9 mouse cellular contexts compared by ENCODE assay signal in genomic region chr4:145246173-145247011, GRCm38 (mm10). TPM values are rescaled to one million over a fixed set of nuclear protein-coding genes. Genes with fewer than 3 reads are reported as not detected.
DNase-seq lines count a peak whose midpoint lies in the region; ATAC-seq lines count a peak whose summit lies in the region.
"Had no signal": no experiment of that assay in that cellular context is flagged by ENCODE, and none has a peak within 500 bp of the region (broad histone marks: within the 10 kb centered on the region; RNA-seq: fewer than 3 reads in every experiment).

Gene Tnfrsf1b, minus strand, starts transcription at chr4:145246870.

- H3K9ac ChIP-seq in embryonic facial prominence, embryonic 12.5 days = peak within 1 kb of the TSS; percentile 24; the same call in 1 of the 2 replicates
- peak within 1 kb of the TSS; percentile 66 for H3K9ac ChIP-seq in heart, embryonic 12.5 days
- peak within 1 kb of the TSS; percentile 31 for H3K9ac ChIP-seq in kidney, embryonic 15.5 days

- H3K4me3 ChIP-seq in embryonic facial prominence, embryonic 12.5 days = peak within 1 kb of the TSS; percentile 38
- peak within 1 kb of the TSS; percentile 51 for H3K4me3 ChIP-seq in heart, embryonic 12.5 days
- H3K4me3 ChIP-seq in kidney, embryonic 15.5 days (replicated peaks) = peak within 1 kb of the TSS; percentile 50

- H3K27ac ChIP-seq in embryonic facial prominence, embryonic 12.5 days = no peak within 1 kb of the TSS
- no peak within 1 kb of the TSS for H3K27ac ChIP-seq in heart, embryonic 12.5 days (ENCODE audit: poor library complexity, severe bottlenecking)
- no peak within 1 kb of the TSS for H3K27ac ChIP-seq in kidney, embryonic 15.5 days

- 1% methylated on average over 47 of the region's 47 CpGs for WGBS in embryonic facial prominence, embryonic 12.5 days
- 1% methylated on average over 47 of the region's 47 CpGs for WGBS in heart, embryonic 12.5 days
- WGBS in kidney, embryonic 15.5 days = 1% methylated on average over 47 of the region's 47 CpGs

- peak within 1 kb of the TSS; percentile 75 for H3K4me2 ChIP-seq in embryonic facial prominence, embryonic 12.5 days (replicated peaks)
- H3K4me2 ChIP-seq in heart, embryonic 12.5 days = peak within 1 kb of the TSS; percentile 80
- H3K4me2 ChIP-seq in kidney, embryonic 15.5 days = peak within 1 kb of the TSS; percentile 92

- peaks cover 47% of the 10 kb centered on the region for H3K27me3 ChIP-seq in embryonic facial prominence, embryonic 12.5 days
- H3K27me3 ChIP-seq in heart, embryonic 12.5 days (replicated peaks) = peaks cover 46% of the 10 kb centered on the region
- H3K27me3 ChIP-seq in kidney, embryonic 15.5 days = peaks cover 31% of the 10 kb centered on the region

- H3K9me3 ChIP-seq in embryonic facial prominence, embryonic 12.5 days = no peaks in the 10 kb centered on the region
- H3K9me3 ChIP-seq in heart, embryonic 12.5 days (replicated peaks) = no peaks in the 10 kb centered on the region
- H3K9me3 ChIP-seq in kidney, embryonic 15.5 days (replicated peaks) = no peaks in the 10 kb centered on the region

- ATAC-seq in embryonic facial prominence, embryonic 12.5 days (ENCODE audit: insufficient number of reproducible peaks, insufficient read depth, low FRiP score, low TSS enrichment) = 0 out of 2 replicates have a peak, but pooled peaks have one; percentile 11
- ATAC-seq in heart, embryonic 12.5 days (ENCODE audit: insufficient number of reproducible peaks, low FRiP score) = peak; percentile 75
- ATAC-seq in kidney, embryonic 15.5 days (replicated peaks; ENCODE audit: low FRiP score) = peak; percentile 88

- no peaks in the 10 kb centered on the region for H3K36me3 ChIP-seq in embryonic facial prominence, embryonic 12.5 days
- no peaks in the 10 kb centered on the region for H3K36me3 ChIP-seq in heart, embryonic 12.5 days
- no peaks in the 10 kb centered on the region for H3K36me3 ChIP-seq in kidney, embryonic 15.5 days
- H3K36me3 ChIP-seq: G1E had no signal

- peak; percentile 31 for DNase-seq in layer of hippocampus, adult 11-12 months (ENCODE audit: low spot score)
- no peak for DNase-seq in layer of hippocampus, adult 9-10 months (ENCODE audit: low spot score)
- DNase-seq in lung, postnatal 25 days (ENCODE audit: low spot score) = peak; percentile 64
- DNase-seq in retina, postnatal 1 day = peak; percentile 40
- DNase-seq in frontal cortex, postnatal 25 days (ENCODE audit: low spot score in 2 of 2) = no peak

- H3K4me1 ChIP-seq in embryonic facial prominence, embryonic 12.5 days = no peaks in the 10 kb centered on the region
- no peaks in the 10 kb centered on the region for H3K4me1 ChIP-seq in heart, embryonic 12.5 days (replicated peaks)
- peaks cover 15% of the 10 kb centered on the region for H3K4me1 ChIP-seq in kidney, embryonic 15.5 days

RNA-seq across cellular contexts. Expression of gene Tnfrsf1b, which starts in this region (rescaled TPM):
- 1.6 and 1.8 TPM in 2 replicates for polyA plus RNA-seq in embryonic facial prominence, embryonic 12.5 days (2016; fragmentation: Nextera tagmentation; extraction: Ambion mirVana)
- polyA plus RNA-seq in heart, embryonic 12.5 days (2016; fragmentation: Nextera tagmentation; extraction: Ambion mirVana) = 3.8 and 4.1 TPM in 2 replicates
- polyA plus RNA-seq in kidney, embryonic 15.5 days (2015; fragmentation: Nextera tagmentation; extraction: Ambion mirVana) = 3.2 and 3.5 TPM in 2 replicates
- polyA plus RNA-seq: G1E had no signal

Comparison
In these comparisons a context has a peak if more than half of its experiments do, and no peak if none do; other contexts are left out.
1. DNase-seq: peak in layer of hippocampus, adult 11-12 months (single experiment), lung, postnatal 25 days (single experiment) and retina, postnatal 1 day (single experiment); none in layer of hippocampus, adult 9-10 months (single experiment) and frontal cortex, postnatal 25 days (0 of 2).
2. ATAC-seq: peak in every context shown above with its lines; median percentile 88 in kidney, embryonic 15.5 days; 75 in heart, embryonic 12.5 days; 11 in embryonic facial prominence, embryonic 12.5 days.
3. Peak in every context shown above with its lines, with median percentiles within 50 percentile points of each other: H3K4me2 ChIP-seq, H3K4me3 ChIP-seq and H3K9ac ChIP-seq.